Mouse (Mus musculus): ENCODE measurements at regions not wholly inside any gene's neighbourhood (a gene's known extent, or its start where the extent isn't known, plus 50 kb on each side); places are given as distances from the start of the nearest gene placed in this dataset.

DNA sequence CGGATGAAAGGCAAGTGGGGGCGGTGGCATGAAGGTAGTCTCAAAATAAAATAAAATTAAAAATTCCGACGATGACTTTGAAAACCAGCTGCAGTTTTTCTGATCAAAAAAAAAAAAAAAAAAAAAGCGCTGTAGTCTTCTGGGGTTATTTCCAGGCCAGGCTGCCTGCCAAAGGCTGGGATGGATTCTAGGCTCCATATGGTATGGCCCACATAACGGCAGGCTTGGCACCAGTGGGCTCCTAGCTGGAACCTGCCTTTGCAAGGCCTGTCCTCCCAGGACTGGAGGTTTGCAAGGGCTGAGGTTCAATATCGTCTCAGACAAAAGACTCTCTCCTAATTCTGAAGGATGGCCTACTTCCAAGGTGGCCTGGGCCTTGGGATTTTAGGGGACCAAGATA lies 280.6 kb upstream of the Tbx3 start:
- no peak for DNase-seq (ENCODE audit: low spot score)

- no peak for DNase-seq (ENCODE audit: low spot score)
These were observed 272.0 kb upstream of the Tbx3 start for GRCm38 (mm10) chr5:119398475-119398874.

- no peak for DNase-seq (ENCODE audit: low spot score)
These were observed 270.1 kb upstream of the Tbx3 start for GRCm38 (mm10) chr5:119400223-119400935.

- no peak for DNase-seq (ENCODE audit: low spot score)
These were observed 268.6 kb upstream of the Tbx3 start for GRCm38 (mm10) chr5:119401915-119402314.

DNA sequence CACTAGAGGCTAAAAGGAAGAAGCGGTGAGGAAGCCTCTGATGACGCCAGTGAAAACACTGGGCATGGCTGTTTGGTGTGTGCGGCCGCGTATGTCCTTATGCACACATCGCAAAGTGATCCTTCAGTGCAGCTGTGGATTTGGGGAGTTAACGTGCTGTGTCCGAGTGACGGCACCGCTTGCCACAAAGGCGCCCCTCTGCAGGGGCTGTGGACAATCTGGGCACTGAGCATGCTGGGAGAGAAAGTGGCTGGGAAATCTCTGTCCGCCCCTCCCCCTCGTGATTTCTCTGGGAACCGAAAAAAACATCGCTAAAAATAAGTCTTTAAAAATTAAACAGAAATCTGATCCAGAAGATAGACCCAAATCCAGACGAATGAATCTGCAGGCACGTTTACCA lies 267.8 kb upstream of the Tbx3 start:
- no peak for DNase-seq (ENCODE audit: low spot score)

DNA sequence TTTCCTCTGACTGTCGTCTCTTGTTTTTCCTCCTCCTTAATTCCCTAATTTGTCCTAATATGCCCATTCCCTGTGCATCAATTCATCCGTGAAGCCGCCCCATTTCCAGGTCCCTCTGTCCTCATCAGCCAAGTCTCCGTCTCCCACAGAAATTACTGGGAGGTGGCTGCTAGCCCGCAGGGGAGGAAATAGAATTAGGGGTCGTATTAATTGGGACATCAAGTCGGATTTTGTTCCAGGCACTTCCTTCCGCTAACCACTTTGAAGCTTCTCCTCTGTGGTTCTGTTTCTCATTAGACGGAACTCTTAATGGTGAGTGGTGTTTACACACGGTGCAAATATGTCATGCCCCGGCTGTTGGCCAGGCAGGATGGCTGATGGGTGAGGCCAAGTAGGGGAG lies 259.5 kb upstream of the Tbx3 start:
- DNase-seq (ENCODE audit: low spot score), result no peak

DNA sequence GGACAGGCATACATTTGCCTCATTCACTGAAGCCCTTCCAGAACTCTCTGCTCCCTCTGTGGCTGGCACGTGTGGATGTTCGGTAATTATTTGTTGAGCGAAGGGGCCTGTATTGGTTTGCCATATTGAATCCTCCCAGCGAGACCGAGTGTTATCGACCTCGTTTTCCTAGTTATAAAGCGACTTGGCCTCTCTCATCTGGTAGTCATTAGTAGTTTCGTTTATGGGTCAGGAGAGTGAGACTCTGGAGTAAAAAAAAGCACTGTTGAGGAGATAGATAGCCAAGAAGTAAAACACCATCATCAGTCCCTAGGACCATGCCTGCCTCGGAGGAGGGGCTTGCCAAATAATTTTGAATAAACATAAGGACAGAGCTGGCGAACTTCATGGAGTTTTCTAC lies 254.6 kb upstream of the Tbx3 start:
- no peak for DNase-seq (ENCODE audit: low spot score)

DNA sequence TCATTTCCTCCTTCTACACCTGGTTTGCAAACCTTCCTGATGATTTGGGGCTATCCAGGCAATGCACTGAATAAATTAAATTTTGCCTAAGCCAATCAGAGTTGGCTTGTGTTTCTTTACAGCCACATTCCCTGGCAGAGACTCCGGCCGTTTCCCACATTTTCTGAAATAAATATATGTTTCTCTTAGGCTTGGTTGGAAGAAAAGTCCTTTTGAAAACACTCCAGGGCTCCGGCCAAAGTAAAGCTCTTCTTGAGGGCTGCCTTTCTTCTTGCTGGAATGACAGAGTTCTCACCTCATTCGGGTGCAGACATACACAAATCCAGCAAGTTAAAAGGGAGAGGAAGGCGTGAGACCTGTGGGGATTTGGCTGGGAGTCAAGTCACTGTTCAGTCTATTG lies 252.0 kb upstream of the Tbx3 start:
- no peak for DNase-seq (ENCODE audit: low spot score)

GRCm38 (mm10) chr5:119427511-119428019 lies 242.9 kb upstream of the Tbx3 start:
- DNase-seq (ENCODE audit: low spot score), result peak; percentile 32

GRCm38 (mm10) chr5:119431271-119431756 lies 239.2 kb upstream of the Tbx3 start:
- no peak for DNase-seq (ENCODE audit: low spot score)

- DNase-seq (ENCODE audit: low spot score), result no peak
These were observed 235.9 kb upstream of the Tbx3 start for GRCm38 (mm10) chr5:119434572-119434971.

GRCm38 (mm10) chr5:119448494-119448893 lies 222.0 kb upstream of the Tbx3 start:
- no peak for DNase-seq (ENCODE audit: low spot score)

DNA sequence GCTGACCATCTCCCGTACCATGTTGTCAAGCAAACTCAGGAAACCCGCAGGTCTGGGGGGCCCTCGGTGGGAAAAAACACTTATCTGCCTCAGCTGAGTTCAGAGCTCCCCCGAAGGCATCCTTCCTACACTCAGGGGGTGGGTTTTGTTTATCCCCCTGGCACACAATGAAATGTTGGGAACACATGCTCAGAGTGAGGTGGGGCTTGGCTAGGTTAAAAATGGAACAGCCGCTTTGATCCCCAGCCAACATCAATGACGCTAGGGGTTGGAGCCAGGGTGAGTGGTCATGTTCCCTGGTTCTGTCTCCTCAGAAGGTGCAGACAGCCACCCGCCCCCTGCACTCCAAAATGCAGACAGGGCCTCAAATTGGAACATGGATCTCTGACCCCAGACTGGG lies 221.3 kb upstream of the Tbx3 start:
- no peak for DNase-seq (ENCODE audit: low spot score)

- DNase-seq (ENCODE audit: low spot score), result no peak
These were observed 210.7 kb upstream of the Tbx3 start for GRCm38 (mm10) chr5:119459751-119460150.

- DNase-seq (ENCODE audit: low spot score), result no peak
These were observed 207.6 kb upstream of the Tbx3 start for GRCm38 (mm10) chr5:119462659-119463530.

DNA sequence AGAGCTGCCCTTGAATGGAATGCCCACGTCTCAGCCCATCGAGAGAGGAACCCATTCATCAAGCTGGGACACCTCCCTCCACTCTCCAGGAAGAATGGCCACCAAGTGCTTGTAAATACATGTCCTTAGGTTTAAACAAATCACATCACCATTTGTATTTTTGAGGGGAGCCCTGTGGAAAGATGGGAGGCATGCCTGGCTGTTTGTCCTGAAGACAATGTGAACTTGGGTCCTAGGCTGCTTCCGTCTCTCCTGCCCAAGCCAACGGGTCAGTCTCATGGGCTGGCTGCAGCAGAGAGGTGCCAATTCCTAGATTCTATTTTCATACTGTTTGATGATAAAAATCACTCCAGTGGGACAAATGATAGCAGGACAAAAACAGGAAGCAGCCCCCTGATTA lies 205.9 kb upstream of the Tbx3 start:
- DNase-seq (ENCODE audit: low spot score), result no peak

DNA sequence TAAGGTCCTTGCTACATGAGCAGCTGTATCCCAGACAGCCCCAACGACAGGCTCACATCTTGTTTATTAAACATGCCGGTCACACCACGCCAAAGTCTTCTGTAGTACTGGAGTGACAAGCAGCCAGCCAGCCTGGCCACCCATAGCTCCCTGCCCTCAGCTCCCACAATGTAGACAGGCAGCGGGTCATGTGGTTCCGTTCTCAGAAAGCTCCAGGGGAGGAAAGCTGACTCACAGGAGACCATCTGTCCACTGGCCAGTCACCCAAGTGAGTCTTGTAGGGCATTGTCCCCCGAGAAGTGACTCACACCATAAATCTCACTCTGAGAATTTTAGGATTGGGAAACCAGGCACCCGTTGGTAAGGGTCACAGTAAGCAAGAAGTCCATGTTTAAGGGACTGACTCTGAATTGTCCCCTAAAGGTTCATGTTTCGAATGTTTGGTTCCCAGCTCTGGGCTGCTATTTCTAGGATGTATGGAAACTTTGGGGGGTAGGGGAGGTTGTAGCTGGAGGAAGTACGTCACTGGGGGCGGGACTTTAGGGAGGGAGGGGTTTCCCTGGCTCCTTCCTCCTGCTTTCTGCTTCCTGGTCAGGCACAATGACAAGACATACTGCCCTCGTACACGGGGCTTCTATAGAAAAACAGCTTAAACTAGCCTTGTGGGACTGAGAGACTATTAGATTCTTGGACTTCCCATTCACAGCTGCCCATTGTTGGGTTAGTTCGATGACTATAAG lies 203.0 kb upstream of the Tbx3 start:
- DNase-seq (ENCODE audit: low spot score), result no peak

- no peak for DNase-seq (ENCODE audit: low spot score)
These were observed 192.5 kb upstream of the Tbx3 start for GRCm38 (mm10) chr5:119477926-119478325.

DNA sequence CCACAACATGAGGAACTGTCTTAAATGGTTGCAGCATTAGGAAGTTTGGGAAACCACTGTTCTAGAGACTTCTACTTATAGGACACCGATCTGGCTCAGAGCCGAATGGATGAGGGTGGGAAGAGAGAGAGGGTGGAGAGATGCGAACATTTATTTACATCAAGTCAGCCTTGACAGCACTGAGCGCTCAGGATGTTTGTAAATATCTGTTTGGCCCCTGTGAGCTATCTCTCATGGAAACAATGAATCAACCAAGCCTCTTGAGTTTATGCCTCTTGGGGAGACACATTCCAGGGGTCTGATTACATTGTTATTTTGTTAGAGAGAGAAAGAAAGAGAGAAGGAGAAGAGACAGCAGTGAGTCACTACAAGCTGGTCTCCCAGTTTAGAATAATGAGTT lies 192.1 kb upstream of the Tbx3 start:
- DNase-seq (ENCODE audit: low spot score), result no peak

GRCm38 (mm10) chr5:119480191-119481190 lies 190.0 kb upstream of the Tbx3 start:
- no peak for DNase-seq (ENCODE audit: low spot score)

GRCm38 (mm10) chr5:119483706-119484105 lies 186.8 kb upstream of the Tbx3 start:
- no peak for DNase-seq (ENCODE audit: low spot score)

Data from urinary bladder, postnatal 10 days (tissue).